Mouse (Mus musculus) hindbrain, embryonic 13.5 days (tissue): Measurements from ENCODE around the gene Nrde2. TPM values are rescaled to one million over a fixed set of nuclear protein-coding genes. Genes with fewer than 3 reads are reported as not detected.
A peak's percentile ranks its signal among the peaks of the same experiment; 100 is the strongest.

Source experiments
- ATAC-seq: fragments of 200-750 bp; cut with Nextera tagmentation; 2 replicates; pipeline ENCODE4 v1.8.0; 2017; ENCODE audit warnings: moderate TSS enrichment; ENCODE audit not compliant: low FRiP score
- H3K27ac ChIP-seq: fragments of 300-500 bp; sonication (generic); 2 replicates; pipeline ENCODE4 v1.5.1; 2015; ENCODE audit warnings: inconsistent platforms, mild to moderate bottlenecking, moderate library complexity
- H3K27me3 ChIP-seq: fragments of 300-500 bp; sonication (generic); 2 replicates; pipeline ENCODE4 v1.6.1; 2015; ENCODE audit warnings: mild to moderate bottlenecking, inconsistent platforms
- H3K36me3 ChIP-seq: fragments of 300-500 bp; sonication (generic); 2 replicates; pipeline ENCODE4 v1.6.1; 2015; ENCODE audit warnings: mild to moderate bottlenecking, inconsistent platforms
- H3K4me1 ChIP-seq: fragments of 300-500 bp; sonication (generic); replicated peaks from 2 replicates; pipeline ENCODE4 v1.6.1; 2015; ENCODE audit warnings: inconsistent platforms
- H3K4me2 ChIP-seq: fragments of 300-500 bp; sonication (generic); 2 replicates; pipeline ENCODE4 v1.6.1; 2015; ENCODE audit warnings: inconsistent platforms, mild to moderate bottlenecking, moderate library complexity
- H3K4me3 ChIP-seq: fragments of 300-500 bp; sonication (generic); 2 replicates; pipeline ENCODE4 v1.5.1; 2015; ENCODE audit warnings: mild to moderate bottlenecking, inconsistent platforms
- H3K9ac ChIP-seq: fragments of 300-500 bp; sonication (generic); 2 replicates; pipeline ENCODE4 v1.6.1; 2015; ENCODE audit warnings: mild to moderate bottlenecking, inconsistent platforms
- H3K9me3 ChIP-seq: fragments of 300-500 bp; sonication (generic); 2 replicates; pipeline ENCODE4 v1.6.1; 2016; ENCODE audit warnings: inconsistent platforms
- WGBS: fragments of 180-500 bp; shearing (Covaris S2); methylation state at CpG from one replicate; pipeline ENCODE4 v1.1.7; 2015; 5-methylcytosine and 5-hydroxymethylcytosine counted together
- polyA plus RNA-seq: library from polyadenylated mRNA; unstranded; fragments of >200 nt; fragmentation: Nextera tagmentation; extraction: Ambion mirVana; gene quantifications from 2 replicates; pipeline ENCODE4 v1.2.1, GENCODE M21; 2015

Nrde2 gene
- polyA plus RNA-seq = 14.4 and 14.9 TPM in 2 replicates

DNA sequence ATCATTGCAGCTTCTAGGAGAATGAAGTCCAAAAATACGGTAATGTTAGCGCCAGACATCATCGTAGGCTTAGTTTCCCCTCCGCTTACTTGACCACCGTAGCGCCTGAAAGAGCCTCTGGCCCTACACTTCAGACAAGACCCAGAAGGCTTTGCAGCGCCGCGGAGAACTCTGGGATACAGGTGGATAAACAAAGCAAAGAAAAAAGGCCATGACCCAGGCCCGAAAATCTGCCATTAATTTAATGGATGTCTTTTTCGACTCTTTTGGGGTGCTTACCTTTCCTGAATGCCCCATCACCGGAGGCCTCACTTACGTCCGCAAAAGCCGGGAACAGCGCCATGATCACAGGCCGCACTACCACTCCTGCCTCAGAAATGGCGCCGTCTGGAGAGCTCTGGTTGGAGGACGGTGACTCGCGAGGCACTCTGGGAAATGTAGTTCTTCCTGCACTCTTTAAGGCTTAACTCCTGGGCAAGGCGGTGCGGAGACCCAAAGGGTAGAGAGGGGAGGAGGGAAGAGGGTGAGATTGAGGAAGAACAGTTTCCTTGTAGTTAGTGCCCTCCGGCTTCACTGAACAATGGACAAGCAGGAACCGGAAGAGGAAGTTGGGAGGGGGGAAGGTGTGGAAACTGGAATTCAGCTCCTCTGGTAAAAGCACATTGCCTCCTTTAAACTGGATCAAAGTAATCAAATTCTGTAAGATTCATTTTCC, at the start of gene Nrde2:
TSS of gene Nrde2 (minus strand) at position 393 of the 715 bp plus-strand sequence.
- ATAC-seq = peak; percentile 99
- Histone ChIP-seq H3K4me2 (peak within 1 kb of the TSS; percentile 56), H3K4me1 (peaks cover 14% of the 10 kb centered on the region), H3K9me3 (no peaks in the 10 kb centered on the region), H3K27me3 (no peaks in the 10 kb centered on the region), H3K4me3 (peak within 1 kb of the TSS; percentile 51), H3K36me3 (0 out of 2 replicates have a peak, but pooled peaks cover 3% of the 10 kb centered on the region), H3K9ac (peak within 1 kb of the TSS; percentile 71), H3K27ac (peak within 1 kb of the TSS; percentile 74)
- WGBS = under 1% methylated on average over 26 of the region's 26 CpGs

DNA sequence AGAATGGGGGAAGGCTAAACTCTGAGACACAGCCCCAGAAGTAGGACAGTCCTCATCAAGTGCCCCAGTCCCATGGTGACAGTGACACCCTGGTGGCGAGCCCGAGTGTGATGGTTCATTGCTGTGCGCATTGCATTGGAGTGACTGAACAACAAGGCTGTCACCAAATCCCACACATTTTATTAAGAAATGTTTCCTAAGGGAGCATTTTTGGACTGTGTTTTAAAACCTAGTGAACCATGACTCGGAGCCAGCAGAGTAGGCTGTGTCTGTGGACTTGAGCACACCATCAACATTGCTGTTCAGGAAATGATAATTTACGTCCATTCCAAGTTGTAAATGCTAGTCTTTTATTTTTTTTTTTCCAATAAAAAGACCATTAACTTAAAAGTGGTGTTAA, 47.5 kb upstream of the Nrde2 start:
- WGBS = 85% methylated on average over 5 of the region's 5 CpGs
- Histone ChIP-seq H3K27me3 (no peaks in the 10 kb centered on the region), H3K4me2 (no peak overlapping the region), H3K4me3 (no peak overlapping the region), H3K9me3 (no peaks in the 10 kb centered on the region), H3K4me1 (peaks cover 36% of the 10 kb centered on the region), H3K36me3 (peaks cover 76% of the 10 kb centered on the region), H3K27ac (no peak overlapping the region), H3K9ac (no peak overlapping the region)
- ATAC-seq = no peak

DNA sequence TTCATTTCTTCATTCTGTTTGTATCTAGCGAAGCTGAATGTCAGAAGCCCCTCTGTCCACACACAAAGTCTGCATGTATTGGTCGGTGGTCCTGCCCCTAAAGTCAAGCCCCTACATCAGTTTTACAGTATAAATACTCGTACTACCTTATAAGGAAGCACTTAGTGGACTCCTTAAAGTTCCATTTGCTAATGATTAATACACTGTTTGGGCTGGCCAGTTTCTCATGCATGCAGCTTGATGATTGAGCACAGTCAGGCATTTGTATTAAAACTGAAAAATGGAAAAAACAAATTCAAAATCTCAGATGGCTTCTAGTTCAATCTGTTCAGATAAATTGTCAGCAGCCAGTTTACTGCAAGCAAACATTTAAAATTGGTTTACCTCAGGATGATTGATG, 47.1 kb upstream of the Nrde2 start:
- no peak for ATAC-seq

DNA sequence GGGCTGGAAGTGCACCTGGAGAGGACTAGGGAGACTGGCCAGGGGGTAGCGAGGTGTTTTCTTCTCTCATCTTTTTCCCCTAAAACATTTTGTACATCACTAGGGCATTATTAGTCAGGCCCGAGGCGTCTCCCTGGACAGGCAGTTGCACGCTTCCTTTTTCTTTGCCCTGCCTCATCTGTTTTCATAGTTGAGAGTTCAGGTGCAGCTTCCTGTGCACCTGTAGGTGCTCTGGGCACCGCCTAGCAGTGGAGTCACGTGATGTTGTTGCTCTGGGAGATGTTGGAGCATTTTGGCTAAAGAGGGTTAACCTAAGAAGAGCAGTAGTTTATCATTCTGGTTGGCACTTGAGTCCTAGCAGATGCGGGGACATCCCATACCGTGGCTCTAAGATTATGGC, 45.7 kb upstream of the Nrde2 start:
- no peak for ATAC-seq
- no peaks in the 10 kb centered on the region for H3K9me3 ChIP-seq
- H3K4me1 ChIP-seq = peaks cover 38% of the 10 kb centered on the region
- H3K36me3 ChIP-seq = peaks cover 74% of the 10 kb centered on the region
- H3K4me3 ChIP-seq = no peak overlapping the region
- H3K9ac ChIP-seq = no peak overlapping the region
- no peak overlapping the region for H3K4me2 ChIP-seq
- no peaks in the 10 kb centered on the region for H3K27me3 ChIP-seq
- H3K27ac ChIP-seq = no peak overlapping the region
- 95% methylated on average over 8 of the region's 8 CpGs for WGBS

More for the DNA sequence above, 47.1 kb upstream of the Nrde2 start:
- H3K27me3 ChIP-seq = no peaks in the 10 kb centered on the region
- WGBS = 91% methylated on average over 3 of the region's 3 CpGs
- no peak overlapping the region for H3K4me3 ChIP-seq
- H3K9ac ChIP-seq = no peak overlapping the region
- H3K4me1 ChIP-seq = peaks cover 36% of the 10 kb centered on the region
- H3K36me3 ChIP-seq = peaks cover 74% of the 10 kb centered on the region
- no peak overlapping the region for H3K4me2 ChIP-seq
- no peak overlapping the region for H3K27ac ChIP-seq
- no peaks in the 10 kb centered on the region for H3K9me3 ChIP-seq

DNA sequence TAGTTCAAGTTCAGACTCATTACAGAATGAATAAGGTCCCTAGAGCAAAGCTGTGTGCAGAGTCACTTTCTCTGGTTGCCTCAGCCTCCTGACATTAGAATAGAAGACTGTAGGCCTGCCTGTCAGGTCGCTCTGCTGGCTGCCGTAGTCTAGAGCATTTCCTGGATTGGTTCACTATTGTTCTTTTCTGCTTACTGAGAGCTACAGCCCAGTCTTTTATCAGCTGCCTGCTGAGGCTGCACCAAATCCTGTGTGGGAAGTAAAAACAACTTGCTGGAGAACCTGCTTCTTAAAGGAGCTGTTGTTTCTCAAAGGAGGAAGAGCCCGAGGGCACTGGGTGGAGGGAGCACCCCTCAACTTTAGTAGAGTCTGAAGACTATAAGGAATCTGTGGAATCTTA, 44.3 kb upstream of the Nrde2 start:
- peaks cover 60% of the 10 kb centered on the region for H3K36me3 ChIP-seq
- WGBS = 59% methylated on average over 3 of the region's 3 CpGs

DNA sequence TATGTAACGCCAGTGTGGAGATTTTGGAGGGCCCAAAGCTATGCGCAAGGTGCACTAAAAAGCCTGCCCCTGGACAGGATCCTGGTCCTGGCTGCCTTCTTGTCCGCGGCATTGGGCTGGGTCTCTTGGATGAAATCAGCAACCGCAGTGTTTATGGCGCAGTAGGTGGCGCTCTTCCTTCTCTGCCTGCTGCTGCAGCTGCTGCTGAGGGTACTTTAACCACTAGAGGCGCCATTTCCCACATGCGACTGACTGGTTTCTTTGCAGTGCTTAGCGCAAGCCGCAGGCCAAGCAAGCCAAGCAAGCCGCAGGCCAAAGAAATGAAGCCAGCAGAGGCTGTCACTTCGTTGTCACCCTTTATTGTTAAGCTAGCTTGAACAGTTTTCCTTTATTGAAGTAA, 42.4 kb upstream of the Nrde2 start:
- WGBS = 1% methylated on average over 13 of the region's 13 CpGs
- no peaks in the 10 kb centered on the region for H3K27me3 ChIP-seq
- H3K4me2 ChIP-seq = peak overlapping the region; percentile 92
- ATAC-seq = peak; percentile 46; the same call in 1 of the 2 replicates
- H3K4me1 ChIP-seq = peaks cover 40% of the 10 kb centered on the region
- peak overlapping the region; percentile 55 for H3K27ac ChIP-seq
- peak overlapping the region; percentile 99 for H3K4me3 ChIP-seq
- H3K9ac ChIP-seq = peak overlapping the region; percentile 98
- H3K36me3 ChIP-seq = peaks cover 41% of the 10 kb centered on the region
- no peaks in the 10 kb centered on the region for H3K9me3 ChIP-seq

More for the DNA sequence above, 44.3 kb upstream of the Nrde2 start:
- Histone ChIP-seq H3K4me2 (no peak overlapping the region), H3K9ac (no peak overlapping the region), H3K27ac (no peak overlapping the region), H3K27me3 (no peaks in the 10 kb centered on the region), H3K4me1 (peaks cover 37% of the 10 kb centered on the region), H3K9me3 (no peaks in the 10 kb centered on the region), H3K4me3 (no peak overlapping the region)
- ATAC-seq = no peak

DNA sequence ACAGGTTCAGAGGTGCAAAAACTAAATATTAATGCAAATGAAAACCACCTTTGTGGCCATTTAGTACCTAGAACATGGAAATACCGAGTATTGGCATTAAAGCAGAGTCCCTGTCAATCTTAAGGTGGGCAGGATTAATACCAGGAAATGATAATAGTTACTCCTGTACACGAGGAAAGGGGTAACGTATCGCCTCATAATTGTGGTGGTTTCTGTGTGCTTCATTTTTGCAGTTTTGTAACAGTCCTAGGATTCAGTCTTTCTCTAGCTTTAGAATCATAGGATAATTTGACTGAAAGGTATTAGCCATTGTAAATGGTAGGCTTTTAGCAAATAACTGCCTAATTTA, 41.9 kb upstream of the Nrde2 start:
- Histone ChIP-seq H3K4me3 (peak overlapping the region; percentile 99), H3K4me2 (peak overlapping the region; percentile 92), H3K27ac (peak overlapping the region; percentile 48; the same call in 1 of the 2 replicates), H3K4me1 (peaks cover 40% of the 10 kb centered on the region), H3K27me3 (no peaks in the 10 kb centered on the region), H3K9me3 (no peaks in the 10 kb centered on the region), H3K36me3 (peaks cover 36% of the 10 kb centered on the region), H3K9ac (peak overlapping the region; percentile 98)
- 26% methylated on average over 4 of the region's 4 CpGs for WGBS
- ATAC-seq = no peak

DNA sequence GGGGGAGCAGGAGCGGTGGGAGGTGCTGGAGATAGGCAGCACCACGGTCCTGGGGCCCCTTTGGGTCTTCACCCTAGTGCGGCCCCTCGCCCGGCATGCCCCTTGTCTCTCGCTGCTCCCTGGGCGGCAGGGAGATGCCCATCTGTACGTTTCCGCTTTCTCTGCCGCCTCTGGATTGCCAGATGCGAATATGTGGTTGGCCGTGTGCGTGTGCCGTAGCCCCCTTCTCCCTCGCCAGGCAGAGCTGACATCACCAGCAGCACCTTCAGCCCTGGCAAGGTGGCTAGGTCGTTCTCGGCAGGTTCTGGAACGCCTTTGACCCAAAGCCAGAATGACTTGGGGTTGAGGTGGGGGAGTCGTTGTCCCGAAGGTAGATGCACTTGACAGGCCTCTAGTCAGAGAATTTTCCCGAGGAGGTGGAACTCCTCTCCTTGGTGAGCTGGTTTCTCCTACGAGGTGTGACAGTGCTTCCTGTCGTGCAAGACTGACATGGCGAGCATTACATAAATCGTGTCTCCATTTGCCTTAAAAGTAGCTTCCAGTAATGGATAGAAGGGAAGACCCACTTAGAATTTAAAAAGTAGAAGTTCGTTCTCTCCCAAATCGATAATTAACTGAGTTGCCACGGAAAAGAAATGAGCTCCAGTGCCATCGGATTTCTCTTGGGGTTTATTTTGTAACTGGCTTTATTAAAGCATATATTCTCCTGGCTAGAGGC, 41.4 kb upstream of the Nrde2 start:
- Histone ChIP-seq H3K9me3 (no peaks in the 10 kb centered on the region), H3K4me1 (peaks cover 40% of the 10 kb centered on the region), H3K4me2 (peak overlapping the region; percentile 92), H3K4me3 (peak overlapping the region; percentile 99), H3K27ac (peak overlapping the region; percentile 93), H3K36me3 (peaks cover 31% of the 10 kb centered on the region), H3K27me3 (peaks cover under 1% of the 10 kb centered on the region; the same call in 1 of the 2 replicates), H3K9ac (peak overlapping the region; percentile 98)
- ATAC-seq = peak; percentile 22; the same call in 1 of the 2 replicates
- 5% methylated on average over 29 of the region's 29 CpGs for WGBS

DNA sequence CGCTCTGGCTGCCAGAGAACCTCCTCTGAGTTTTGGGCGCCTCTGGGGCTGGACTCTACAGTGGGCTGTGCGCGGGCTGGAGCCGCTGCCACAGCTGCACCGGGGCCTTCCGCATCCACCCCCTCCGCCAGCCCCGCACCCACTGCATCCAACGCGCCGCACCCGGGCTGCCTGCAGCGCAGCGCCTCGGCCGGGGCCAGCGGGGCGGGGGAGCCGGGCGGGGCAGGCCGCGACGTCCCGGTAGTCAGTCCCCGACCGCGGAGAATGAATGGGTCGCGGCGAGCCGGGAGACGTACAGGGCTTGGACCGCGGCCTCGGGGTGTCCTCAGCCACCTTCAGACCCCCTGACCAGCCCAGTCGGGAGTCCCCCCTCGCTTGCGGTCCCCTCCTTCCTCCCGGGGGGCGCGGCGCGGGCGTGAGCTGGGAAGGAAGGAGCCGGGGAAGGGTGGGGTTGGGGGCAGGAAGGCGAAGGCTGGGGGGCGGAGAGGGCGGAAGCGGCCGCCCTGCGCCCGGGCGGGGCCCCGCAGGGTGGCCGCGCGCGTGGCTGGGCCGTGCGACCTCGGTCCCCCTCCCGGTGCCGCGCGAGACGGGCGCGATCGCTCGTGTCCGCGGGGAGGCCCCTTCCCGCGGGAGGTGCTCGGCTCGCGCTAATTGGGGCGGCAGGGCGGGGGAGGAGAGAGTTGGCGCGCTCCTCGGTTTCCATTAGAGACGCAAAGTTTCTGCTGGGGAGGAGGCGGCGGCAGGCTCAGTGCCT, 40.6 kb upstream of the Nrde2 start:
- Histone ChIP-seq H3K9me3 (no peaks in the 10 kb centered on the region), H3K27ac (peak overlapping the region; percentile 93), H3K36me3 (peaks cover 24% of the 10 kb centered on the region), H3K4me2 (peak overlapping the region; percentile 92), H3K4me1 (peaks cover 37% of the 10 kb centered on the region), H3K9ac (peak overlapping the region; percentile 98), H3K27me3 (peaks cover 3% of the 10 kb centered on the region; the same call in 1 of the 2 replicates), H3K4me3 (peak overlapping the region; percentile 99)
- under 1% methylated on average over 59 of the region's 86 CpGs for WGBS
- peak; percentile 81 for ATAC-seq

DNA sequence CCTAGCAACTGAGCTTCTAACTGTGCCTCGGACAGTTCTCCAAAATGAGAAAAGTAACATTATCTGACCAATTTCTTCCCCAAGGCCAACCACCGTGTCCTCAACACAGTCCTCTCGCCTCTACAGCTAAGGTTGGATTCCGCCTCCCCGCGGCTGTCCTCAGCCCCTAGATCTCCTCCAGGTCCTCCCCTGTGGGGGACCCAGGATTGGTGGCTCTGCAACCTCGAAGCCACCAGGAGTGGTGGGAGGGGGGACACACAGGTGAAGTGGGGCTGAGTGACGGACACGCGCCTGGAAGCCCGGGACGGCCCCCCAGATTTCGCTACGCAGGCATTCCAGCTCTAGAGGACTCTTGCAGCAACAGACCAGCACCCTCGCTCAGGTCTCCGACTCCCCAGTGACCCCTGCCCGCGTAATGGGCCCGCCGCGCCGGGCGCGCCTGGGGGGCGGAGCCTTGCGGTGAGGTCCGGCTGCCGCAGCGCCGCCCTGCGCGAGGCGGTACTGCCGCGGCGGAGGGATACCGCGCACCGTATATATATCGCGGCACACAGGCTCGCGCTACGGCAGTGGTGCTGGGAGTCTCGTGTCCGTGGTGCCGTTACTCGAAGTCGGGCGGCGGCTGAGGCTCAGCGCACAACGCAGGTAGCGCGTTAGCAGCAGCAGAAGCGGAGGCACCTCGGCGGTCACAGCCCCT, 39.7 kb upstream of the Nrde2 start, which contains the start of gene Calm1:
TSS of gene Calm1 (plus strand) at position 469 of the 694 bp plus-strand sequence.
- H3K27me3 ChIP-seq = peaks cover 3% of the 10 kb centered on the region; the same call in 1 of the 2 replicates
- H3K36me3 ChIP-seq = peaks cover 15% of the 10 kb centered on the region
- H3K4me1 ChIP-seq = peaks cover 33% of the 10 kb centered on the region
- H3K4me2 ChIP-seq = peak within 1 kb of the TSS; percentile 92
- under 1% methylated on average over 58 of the region's 58 CpGs for WGBS
- ATAC-seq = peak; percentile 88
- H3K9ac ChIP-seq = peak within 1 kb of the TSS; percentile 98
- peak within 1 kb of the TSS; percentile 93 for H3K27ac ChIP-seq
- H3K4me3 ChIP-seq = peak within 1 kb of the TSS; percentile 99
- no peaks in the 10 kb centered on the region for H3K9me3 ChIP-seq

DNA sequence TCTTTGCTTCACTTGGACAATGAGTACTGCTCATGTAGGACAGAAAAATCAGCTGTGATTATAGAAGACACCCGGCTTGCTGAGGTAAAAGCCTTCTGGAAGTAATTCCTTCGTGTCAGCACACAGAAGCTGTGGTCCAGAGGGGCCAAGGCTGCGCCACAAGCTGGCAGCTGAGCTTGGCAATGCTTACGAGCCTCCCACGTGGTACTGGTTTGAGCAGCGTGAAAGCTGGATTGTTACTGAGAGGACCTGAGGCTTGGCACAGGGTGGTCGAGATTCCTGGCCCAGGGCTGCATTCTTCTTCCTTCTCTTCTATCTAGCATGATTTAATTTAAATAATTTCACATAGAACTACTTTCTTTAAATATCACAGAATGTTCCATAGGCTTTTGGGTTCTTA, 37.3 kb upstream of the Nrde2 start:
- Histone ChIP-seq H3K4me2 (no peak overlapping the region), H3K36me3 (no peaks in the 10 kb centered on the region), H3K4me1 (peaks cover 13% of the 10 kb centered on the region), H3K4me3 (no peak overlapping the region), H3K27ac (no peak overlapping the region), H3K27me3 (peaks cover 3% of the 10 kb centered on the region; the same call in 1 of the 2 replicates), H3K9ac (no peak overlapping the region), H3K9me3 (no peaks in the 10 kb centered on the region)
- ATAC-seq = no peak
- 77% methylated on average over 7 of the region's 7 CpGs for WGBS
